Mouse (Mus musculus) NIH3T3 (cell line): ENCODE measurements around the gene Gm21854.
"Not testable (repeated sequence)": the region's sequence is repeated elsewhere in the genome, so short reads cannot be mapped to it uniquely, and the experiment has no call there.

Experiments used
- DNase-seq: peaks from one replicate; pipeline ENCODE4 v3.0.0-alpha.2; 2012; ENCODE audit warnings: low read depth

Gm21854 gene

DNA sequence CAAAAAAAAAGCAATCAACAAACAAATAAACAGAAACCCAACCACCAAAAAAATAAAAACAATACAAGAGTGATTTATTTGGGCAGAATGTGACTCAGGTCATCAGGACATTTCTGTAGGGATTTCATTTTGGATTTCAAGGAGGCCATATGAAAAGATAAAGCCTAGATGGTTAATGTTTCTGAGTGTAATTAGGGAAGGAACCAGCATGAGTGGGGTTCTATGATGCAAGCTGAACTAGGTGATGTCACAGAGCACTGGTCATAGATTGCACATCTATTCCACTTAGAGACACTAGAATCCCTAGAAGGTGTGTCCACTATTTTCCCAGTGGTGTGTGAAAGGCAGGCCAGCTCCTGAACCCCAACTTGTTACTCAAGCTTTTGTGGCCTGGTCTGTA lies at the start of gene Gm21854:
TSS of gene Gm21854 (plus strand) at position 301 of the 400 bp plus-strand sequence.
- not testable (repeated sequence) for DNase-seq
